Comparison of ENCODE assay signal across 8 mouse cellular contexts in genomic region chr14:78537551-78537950, GRCm38 (mm10). TPM values are rescaled to one million over a fixed set of nuclear protein-coding genes. Genes with fewer than 3 reads are reported as not detected.
DNase-seq lines count a peak whose midpoint lies in the region; ATAC-seq and TF ChIP-seq lines count a peak whose summit lies in the region.

No protein-coding gene starts in this region.

- H3K4me3 ChIP-seq in neural tube, embryonic 11.5 days (ENCODE audit: low read depth, low read length): no peak overlapping the region
- peak overlapping the region; percentile 91; the same call in 1 of the 2 replicates for H3K4me3 ChIP-seq in embryonic facial prominence, embryonic 15.5 days (replicated peaks)
- no peak overlapping the region; the same call in 1 of the 2 replicates for H3K4me3 ChIP-seq in intestine, embryonic 16.5 days (ENCODE audit: low read length)
- H3K4me3 ChIP-seq in liver, embryonic 14.5 days (ENCODE audit: insufficient read depth in 1 of 2, low read depth in 2 of 2, low read length in 2 of 2): peak overlapping the region in 1 of 2 experiments; percentile 91; a peak in 1 of 4 replicates
- no peak overlapping the region for H3K4me3 ChIP-seq in stomach, postnatal 0 days (ENCODE audit: low read depth, low read length)

- ATAC-seq in neural tube, embryonic 11.5 days (ENCODE audit: insufficient read depth, low FRiP score, low TSS enrichment): no peak
- no peak for ATAC-seq in embryonic facial prominence, embryonic 15.5 days (ENCODE audit: insufficient number of reproducible peaks, low FRiP score, low TSS enrichment, low read depth)
- no peak for ATAC-seq in intestine, embryonic 16.5 days
- no peak for ATAC-seq in liver, embryonic 14.5 days (ENCODE audit: insufficient read depth)
- ATAC-seq in stomach, postnatal 0 days (ENCODE audit: low FRiP score, low TSS enrichment): no peak

- no peak for TF ChIP-seq CTCF in liver, embryonic 14.5 days (IDR thresholded peaks at IDR 0.05; ENCODE audit: low read depth)
- TF ChIP-seq CTCF in stomach, postnatal 0 days (IDR thresholded peaks at IDR 0.05; ENCODE audit: low read depth): no peak

- no peaks in the 10 kb centered on the region for H3K36me3 ChIP-seq in neural tube, embryonic 11.5 days (ENCODE audit: control insufficient read depth, insufficient read depth, low read length)
- H3K36me3 ChIP-seq in embryonic facial prominence, embryonic 15.5 days: no peaks in the 10 kb centered on the region
- no peaks in the 10 kb centered on the region for H3K36me3 ChIP-seq in intestine, embryonic 16.5 days (ENCODE audit: control insufficient read depth, insufficient read depth, low read length)
- no peaks in the 10 kb centered on the region for H3K36me3 ChIP-seq in liver, embryonic 14.5 days (replicated peaks; ENCODE audit: control insufficient read depth, insufficient read depth, low read depth)
- H3K36me3 ChIP-seq in stomach, postnatal 0 days (ENCODE audit: control insufficient read depth, insufficient read depth, low read length): no peaks in the 10 kb centered on the region

- H3K27ac ChIP-seq in neural tube, embryonic 11.5 days (ENCODE audit: low read depth, low read length): no peak overlapping the region
- H3K27ac ChIP-seq in embryonic facial prominence, embryonic 15.5 days (replicated peaks): no peak overlapping the region; the same call in 1 of the 2 replicates
- peak overlapping the region; percentile 4; the same call in 1 of the 2 replicates for H3K27ac ChIP-seq in intestine, embryonic 16.5 days (ENCODE audit: low read length)
- H3K27ac ChIP-seq in liver, embryonic 14.5 days: no peak overlapping the region
- peak overlapping the region; percentile 90; the same call in 1 of the 2 replicates for H3K27ac ChIP-seq in stomach, postnatal 0 days (replicated peaks)

- no peaks in the 10 kb centered on the region for H3K27me3 ChIP-seq in neural tube, embryonic 11.5 days (ENCODE audit: control insufficient read depth, insufficient read depth, low read length)
- H3K27me3 ChIP-seq in embryonic facial prominence, embryonic 15.5 days: no peaks in the 10 kb centered on the region
- no peaks in the 10 kb centered on the region for H3K27me3 ChIP-seq in intestine, embryonic 16.5 days (replicated peaks; ENCODE audit: control insufficient read depth, insufficient read depth, low read length)
- no peaks in the 10 kb centered on the region for H3K27me3 ChIP-seq in liver, embryonic 14.5 days (ENCODE audit: control insufficient read depth, insufficient read depth, low read length)
- H3K27me3 ChIP-seq in stomach, postnatal 0 days (ENCODE audit: control insufficient read depth, insufficient read depth, low read length): no peaks in the 10 kb centered on the region

- no peak overlapping the region for H3K9ac ChIP-seq in neural tube, embryonic 11.5 days (ENCODE audit: low read length)
- no peak overlapping the region for H3K9ac ChIP-seq in embryonic facial prominence, embryonic 15.5 days
- no peak overlapping the region for H3K9ac ChIP-seq in intestine, embryonic 16.5 days (ENCODE audit: low read depth, low read length)
- no peak overlapping the region for H3K9ac ChIP-seq in liver, embryonic 14.5 days (replicated peaks)
- no peak overlapping the region for H3K9ac ChIP-seq in stomach, postnatal 0 days (ENCODE audit: low read length)

- no peak for TF ChIP-seq EP300 in liver, embryonic 14.5 days (IDR thresholded peaks at IDR 0.05; ENCODE audit: low read depth)
- no peak for TF ChIP-seq EP300 in stomach, postnatal 0 days (optimal IDR thresholded peaks at IDR 0.05)

- no peaks in the 10 kb centered on the region for H3K9me3 ChIP-seq in neural tube, embryonic 11.5 days (ENCODE audit: control insufficient read depth, low read length)
- H3K9me3 ChIP-seq in embryonic facial prominence, embryonic 15.5 days (replicated peaks): no peaks in the 10 kb centered on the region
- H3K9me3 ChIP-seq in intestine, embryonic 16.5 days (ENCODE audit: control insufficient read depth, low read length): no peaks in the 10 kb centered on the region
- no peaks in the 10 kb centered on the region for H3K9me3 ChIP-seq in liver, embryonic 14.5 days (ENCODE audit: control insufficient read depth, low read length)
- H3K9me3 ChIP-seq in stomach, postnatal 0 days (ENCODE audit: control insufficient read depth, low read length): no peaks in the 10 kb centered on the region

- H3K4me1 ChIP-seq in neural tube, embryonic 11.5 days (ENCODE audit: control insufficient read depth, insufficient read depth, low read length): peaks cover 6% of the 10 kb centered on the region
- peaks cover 11% of the 10 kb centered on the region for H3K4me1 ChIP-seq in embryonic facial prominence, embryonic 15.5 days
- H3K4me1 ChIP-seq in intestine, embryonic 16.5 days (ENCODE audit: control insufficient read depth, insufficient read depth, low read length): peaks cover 9% of the 10 kb centered on the region
- peaks cover 7 to 17% of the 10 kb centered on the region in 2 experiments; a peak in 3 of 4 replicates for H3K4me1 ChIP-seq in liver, embryonic 14.5 days (replicated peaks; ENCODE audit: control insufficient read depth in 2 of 2, insufficient read depth in 2 of 2, low read length in 1 of 2)
- H3K4me1 ChIP-seq in stomach, postnatal 0 days (replicated peaks; ENCODE audit: control insufficient read depth, insufficient read depth): no peaks in the 10 kb centered on the region

- DNase-seq in neural tube, embryonic 11.5 days (ENCODE audit: low spot score): no peak
- DNase-seq in neural tube, embryonic 10.5 days (ENCODE audit: extremely low spot score, low spot score): no peak
- no peak for DNase-seq in liver, embryonic 14.5 days (ENCODE audit: low read depth in 3 of 3, low spot score in 3 of 3)
- DNase-seq in stomach, postnatal 0 days (ENCODE audit: low spot score): no peak
- DNase-seq in spleen, postnatal 4 days (ENCODE audit: low spot score in 2 of 2): no peak
- DNase-seq in thymus, postnatal 4 days: no peak

- WGBS in neural tube, embryonic 11.5 days: 49% methylated on average over 6 of the region's 6 CpGs
- 43% methylated on average over 6 of the region's 6 CpGs for WGBS in embryonic facial prominence, embryonic 15.5 days
- 47% methylated on average over 6 of the region's 6 CpGs for WGBS in intestine, embryonic 16.5 days
- 58% methylated on average over 6 of the region's 6 CpGs for WGBS in liver, embryonic 14.5 days (ENCODE audit: insufficient replicate concordance)
- 37% methylated on average over 6 of the region's 6 CpGs for WGBS in stomach, postnatal 0 days

- peak overlapping the region; percentile 48; the same call in 1 of the 2 replicates for H3K4me2 ChIP-seq in neural tube, embryonic 11.5 days (ENCODE audit: low read depth)
- H3K4me2 ChIP-seq in embryonic facial prominence, embryonic 15.5 days (replicated peaks): peak overlapping the region; percentile 72
- H3K4me2 ChIP-seq in intestine, embryonic 16.5 days (ENCODE audit: low read depth, low read length): no peak overlapping the region; the same call in 1 of the 2 replicates
- peak overlapping the region; percentile 92 for H3K4me2 ChIP-seq in liver, embryonic 14.5 days (ENCODE audit: low read depth)
- H3K4me2 ChIP-seq in stomach, postnatal 0 days (replicated peaks; ENCODE audit: low read depth): peak overlapping the region; percentile 64; the same call in 1 of the 2 replicates

RNA-seq across cellular contexts. Expression of gene Akap11, which starts 0.9 kb away (rescaled TPM):
- 21.2 and 22.7 TPM in 2 replicates for polyA plus RNA-seq in neural tube, embryonic 11.5 days (2014; fragmentation: Nextera tagmentation; extraction: Ambion mirVana)
- polyA plus RNA-seq in embryonic facial prominence, embryonic 15.5 days (2015; fragmentation: Nextera tagmentation; extraction: Ambion mirVana): 16.8 and 19.1 TPM in 2 replicates
- 12.1 and 12.3 TPM in 2 replicates for polyA plus RNA-seq in intestine, embryonic 16.5 days (2015; fragmentation: Nextera tagmentation; extraction: Ambion mirVana)
- 5.6 and 8.2 TPM in 2 replicates for polyA plus RNA-seq in liver, embryonic 14.5 days (2012; rRNA removed)
- 5.4 TPM in 2 replicates for polyA plus RNA-seq in liver, embryonic 14.5 days (2014; fragmentation: Nextera tagmentation; extraction: Ambion mirVana)
- 6.0 TPM in 2 replicates for polyA plus RNA-seq in stomach, postnatal 0 days (2015; fragmentation: Nextera tagmentation; extraction: Ambion mirVana)

Comparison
In these comparisons a context has a peak if more than half of its experiments do, and no peak if none do; other contexts are left out.
1. H3K27ac ChIP-seq: peak in intestine, embryonic 16.5 days (single experiment) and stomach, postnatal 0 days (single experiment); none in neural tube, embryonic 11.5 days (single experiment), embryonic facial prominence, embryonic 15.5 days (single experiment) and liver, embryonic 14.5 days (single experiment).